Mouse (Mus musculus): ENCODE data around the gene Elmsan1. TPM values are rescaled to one million over a fixed set of nuclear protein-coding genes. Genes with fewer than 3 reads are reported as not detected.

Elmsan1 gene
- polyA plus RNA-seq, 1 experiment from 2014 or later, result 5.8 TPM

- ATAC-seq (replicated peaks; ENCODE audit: low FRiP score, low read depth) (no peak), DNase-seq (ENCODE audit: low spot score) (no peak)
- Histone ChIP-seq H3K9ac (ENCODE audit: low read depth, low read length) (no peak overlapping the region), H3K4me1 (replicated peaks; ENCODE audit: insufficient read depth, low read length) (no peaks in the 10 kb centered on the region), H3K4me2 (ENCODE audit: low read length) (no peak overlapping the region), H3K27me3 (ENCODE audit: insufficient read depth, low read length) (no peaks in the 10 kb centered on the region), H3K36me3 (ENCODE audit: insufficient read depth, low read length) (peaks cover 38% of the 10 kb centered on the region), H3K27ac (no peak overlapping the region), H3K9me3 (replicated peaks; ENCODE audit: low read length) (no peaks in the 10 kb centered on the region), H3K4me3 (replicated peaks; ENCODE audit: low read depth, low read length) (no peak overlapping the region)
- TF ChIP-seq CTCF (IDR thresholded peaks at IDR 0.05; ENCODE audit: low read depth), result no peak
- 51% methylated on average over 32 of the region's 32 CpGs for WGBS
Observed at GRCm38 (mm10) chr12:84152352-84153190, 66.1 kb downstream of the Elmsan1 start.

GRCm38 (mm10) chr12:84151911-84152310 lies 66.8 kb downstream of the Elmsan1 start:
- H3K27ac ChIP-seq, result no peak overlapping the region
- 87% methylated on average over 10 of the region's 10 CpGs for WGBS

DNA sequence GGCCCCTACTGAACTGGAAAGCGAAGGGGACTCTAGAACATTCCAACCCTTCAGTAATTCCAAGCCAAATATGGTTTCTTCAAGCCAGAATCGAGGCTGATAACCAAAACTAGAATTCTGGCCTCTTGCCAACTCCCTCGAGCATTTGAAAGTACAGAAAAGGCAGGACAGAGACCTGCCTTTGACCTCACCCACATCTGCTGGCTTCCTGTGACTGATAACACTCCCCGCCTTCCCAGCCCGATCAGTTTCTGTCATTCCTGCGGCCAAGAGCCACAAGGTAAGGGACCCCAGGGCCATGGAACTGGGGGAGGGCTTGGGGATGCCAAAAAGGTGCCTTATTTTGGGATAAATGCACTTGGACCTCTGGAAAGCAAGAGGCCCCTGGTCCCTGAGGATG lies 67.7 kb downstream of the Elmsan1 start:
- ATAC-seq (replicated peaks; ENCODE audit: low FRiP score, low read depth), result no peak
- Histone ChIP-seq H3K27ac (no peak overlapping the region), H3K4me3 (replicated peaks; ENCODE audit: low read depth, low read length) (no peak overlapping the region), H3K4me2 (ENCODE audit: low read length) (no peak overlapping the region), H3K27me3 (ENCODE audit: insufficient read depth, low read length) (no peaks in the 10 kb centered on the region), H3K4me1 (replicated peaks; ENCODE audit: insufficient read depth, low read length) (no peaks in the 10 kb centered on the region), H3K9ac (ENCODE audit: low read depth, low read length) (no peak overlapping the region), H3K9me3 (replicated peaks; ENCODE audit: low read length) (no peaks in the 10 kb centered on the region), H3K36me3 (ENCODE audit: insufficient read depth, low read length) (peaks cover 27% of the 10 kb centered on the region)
- 51% methylated on average over 6 of the region's 6 CpGs for WGBS
- DNase-seq (ENCODE audit: low spot score), result no peak
- TF ChIP-seq CTCF (IDR thresholded peaks at IDR 0.05; ENCODE audit: low read depth), result no peak

More at GRCm38 (mm10) chr12:84151911-84152310, 66.8 kb downstream of the Elmsan1 start:
- H3K36me3 ChIP-seq (ENCODE audit: insufficient read depth, low read length), result peaks cover 36% of the 10 kb centered on the region
- DNase-seq (ENCODE audit: low spot score) (no peak), ATAC-seq (replicated peaks; ENCODE audit: low FRiP score, low read depth) (no peak)
- no peaks in the 10 kb centered on the region for H3K4me1 ChIP-seq (replicated peaks; ENCODE audit: insufficient read depth, low read length)
- no peak overlapping the region for H3K4me3 ChIP-seq (replicated peaks; ENCODE audit: low read depth, low read length)
- no peaks in the 10 kb centered on the region for H3K9me3 ChIP-seq (replicated peaks; ENCODE audit: low read length)
- no peaks in the 10 kb centered on the region for H3K27me3 ChIP-seq (ENCODE audit: insufficient read depth, low read length)
- no peak overlapping the region for H3K9ac ChIP-seq (ENCODE audit: low read depth, low read length)
- H3K4me2 ChIP-seq (ENCODE audit: low read length), result no peak overlapping the region
- TF ChIP-seq CTCF (IDR thresholded peaks at IDR 0.05; ENCODE audit: low read depth), result no peak

GRCm38 (mm10) chr12:84149971-84150370 lies 68.7 kb downstream of the Elmsan1 start:
- no peak for ATAC-seq (replicated peaks; ENCODE audit: low FRiP score, low read depth)
- Histone ChIP-seq H3K9me3 (replicated peaks; ENCODE audit: low read length) (no peaks in the 10 kb centered on the region), H3K27ac (no peak overlapping the region), H3K27me3 (ENCODE audit: insufficient read depth, low read length) (no peaks in the 10 kb centered on the region), H3K36me3 (ENCODE audit: insufficient read depth, low read length) (peaks cover 19% of the 10 kb centered on the region; the same call in 1 of the 2 replicates), H3K4me3 (replicated peaks; ENCODE audit: low read depth, low read length) (no peak overlapping the region), H3K9ac (ENCODE audit: low read depth, low read length) (no peak overlapping the region), H3K4me2 (ENCODE audit: low read length) (no peak overlapping the region), H3K4me1 (replicated peaks; ENCODE audit: insufficient read depth, low read length) (no peaks in the 10 kb centered on the region)
- WGBS, result 92% methylated on average over 15 of the region's 15 CpGs
- no peak for DNase-seq (ENCODE audit: low spot score)
- TF ChIP-seq CTCF (IDR thresholded peaks at IDR 0.05; ENCODE audit: low read depth), result no peak

GRCm38 (mm10) chr12:84148622-84149012 lies 70.1 kb downstream of the Elmsan1 start:
- Histone ChIP-seq H3K9ac (ENCODE audit: low read depth, low read length) (peak overlapping the region; percentile 49), H3K4me3 (replicated peaks; ENCODE audit: low read depth, low read length) (peak overlapping the region; percentile 56), H3K9me3 (replicated peaks; ENCODE audit: low read length) (no peaks in the 10 kb centered on the region), H3K27me3 (ENCODE audit: insufficient read depth, low read length) (no peaks in the 10 kb centered on the region), H3K27ac (no peak overlapping the region), H3K36me3 (ENCODE audit: insufficient read depth, low read length) (0 out of 2 replicates have a peak, but pooled peaks cover 14% of the 10 kb centered on the region), H3K4me2 (ENCODE audit: low read length) (peak overlapping the region; percentile 94), H3K4me1 (replicated peaks; ENCODE audit: insufficient read depth, low read length) (no peaks in the 10 kb centered on the region)
- TF ChIP-seq CTCF (IDR thresholded peaks at IDR 0.05; ENCODE audit: low read depth), result no peak
- ATAC-seq (replicated peaks; ENCODE audit: low FRiP score, low read depth) (no peak), DNase-seq (ENCODE audit: low spot score) (no peak)
- 20% methylated on average over 10 of the region's 10 CpGs for WGBS

DNA sequence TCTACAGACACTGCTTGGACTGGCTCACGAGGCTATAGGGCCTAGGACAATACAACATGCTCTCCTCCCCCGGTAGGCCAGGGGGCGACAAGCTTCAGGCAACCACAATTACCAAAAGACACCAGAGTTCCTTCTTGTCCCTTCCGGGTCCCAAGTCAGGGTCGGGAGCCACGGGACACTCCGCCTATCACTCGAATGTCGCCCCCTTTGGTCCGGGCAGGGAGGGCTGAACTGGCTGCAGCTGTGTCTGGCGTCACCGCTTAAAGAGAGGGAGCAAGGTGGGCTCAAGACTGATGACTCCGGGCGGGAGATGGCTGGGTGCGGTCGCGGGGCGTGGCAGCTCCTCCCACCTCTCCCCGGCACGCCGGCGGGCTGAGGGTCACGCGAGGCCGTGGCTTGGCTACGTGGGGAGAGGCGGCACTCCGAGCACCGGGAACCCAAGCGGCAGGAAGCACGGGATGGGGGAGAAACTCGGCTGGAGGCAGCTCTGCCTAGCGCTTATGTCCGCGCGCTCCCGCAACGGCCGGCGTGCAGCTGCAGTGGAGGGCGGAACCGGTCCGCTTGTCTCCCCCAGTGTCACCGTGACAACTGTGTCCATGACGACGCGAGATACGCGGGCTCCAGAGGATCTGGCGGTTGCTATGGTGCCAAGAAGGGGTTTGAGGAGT lies 70.6 kb downstream of the Elmsan1 start, which contains the start of gene Pnma1:
TSS of gene Pnma1 (minus strand) at position 536 of the 668 bp plus-strand sequence.
- no peaks in the 10 kb centered on the region for H3K4me1 ChIP-seq (replicated peaks; ENCODE audit: insufficient read depth, low read length)
- peak; percentile 69 for TF ChIP-seq CTCF (IDR thresholded peaks at IDR 0.05; ENCODE audit: low read depth)
- ATAC-seq (replicated peaks; ENCODE audit: low FRiP score, low read depth) (peak; percentile 57), DNase-seq (ENCODE audit: low spot score) (peak; percentile 85)
- peak within 1 kb of the TSS; percentile 94 for H3K4me2 ChIP-seq (ENCODE audit: low read length)
- H3K27ac ChIP-seq, result no peak within 1 kb of the TSS
- H3K36me3 ChIP-seq (ENCODE audit: insufficient read depth, low read length), result 0 out of 2 replicates have a peak, but pooled peaks cover 12% of the 10 kb centered on the region
- no peaks in the 10 kb centered on the region for H3K27me3 ChIP-seq (ENCODE audit: insufficient read depth, low read length)
- peak within 1 kb of the TSS; percentile 49 for H3K9ac ChIP-seq (ENCODE audit: low read depth, low read length)
- WGBS, result 2% methylated on average over 50 of the region's 50 CpGs
- H3K4me3 ChIP-seq (replicated peaks; ENCODE audit: low read depth, low read length), result peak within 1 kb of the TSS; percentile 56
- no peaks in the 10 kb centered on the region for H3K9me3 ChIP-seq (replicated peaks; ENCODE audit: low read length)
